Mouse (Mus musculus): Measurements from ENCODE around the gene Gli2.
A peak's percentile ranks its signal among the peaks of the same experiment; 100 is the strongest.

Gene Gli2

GRCm38 (mm10) chr1:119053402-119053841, at the start of gene Gli2:
TSS of gene Gli2 (minus strand) at chr1:119053619.
- DNase-seq (ENCODE audit: low spot score in 2 of 2) = peak; percentile 76 to 84

- DNase-seq (ENCODE audit: low spot score in 2 of 2) = no peak
These were observed 44.6 kb upstream of the Gli2 start for GRCm38 (mm10) chr1:119097921-119098521.

- DNase-seq (ENCODE audit: low spot score in 2 of 2) = peak; percentile 63 to 79
These were observed 40.3 kb upstream of the Gli2 start for GRCm38 (mm10) chr1:119093739-119094138.

- no peak for DNase-seq (ENCODE audit: low spot score in 2 of 2)
These were observed 36.6 kb upstream of the Gli2 start for GRCm38 (mm10) chr1:119089887-119090620.

GRCm38 (mm10) chr1:119087539-119087938, 34.1 kb upstream of the Gli2 start:
- DNase-seq (ENCODE audit: low spot score in 2 of 2) = peak; percentile 78 to 89

GRCm38 (mm10) chr1:119085771-119086170, 32.4 kb upstream of the Gli2 start:
- DNase-seq (ENCODE audit: low spot score in 2 of 2) = no peak

GRCm38 (mm10) chr1:119083468-119083921, 30.1 kb upstream of the Gli2 start:
- peak; percentile 21 to 66 for DNase-seq (ENCODE audit: low spot score in 2 of 2)

GRCm38 (mm10) chr1:119082231-119082991, 29.0 kb upstream of the Gli2 start:
- DNase-seq (ENCODE audit: low spot score in 2 of 2) = peak; percentile 42 to 57

- DNase-seq (ENCODE audit: low spot score in 2 of 2) = no peak
These were observed 24.5 kb upstream of the Gli2 start for GRCm38 (mm10) chr1:119077933-119078332.

GRCm38 (mm10) chr1:119076333-119076732, 22.9 kb upstream of the Gli2 start:
- no peak for DNase-seq (ENCODE audit: low spot score in 2 of 2)

GRCm38 (mm10) chr1:119075916-119076315, 22.5 kb upstream of the Gli2 start:
- DNase-seq (ENCODE audit: low spot score in 2 of 2) = no peak

- DNase-seq (ENCODE audit: low spot score in 2 of 2) = no peak
These were observed 22.1 kb upstream of the Gli2 start for GRCm38 (mm10) chr1:119075500-119075899.

GRCm38 (mm10) chr1:119074910-119075309, 21.5 kb upstream of the Gli2 start:
- no peak for DNase-seq (ENCODE audit: low spot score in 2 of 2)

- DNase-seq (ENCODE audit: low spot score in 2 of 2) = no peak
These were observed 20.5 kb upstream of the Gli2 start for GRCm38 (mm10) chr1:119073876-119074275.

- no peak for DNase-seq (ENCODE audit: low spot score in 2 of 2)
These were observed 11.7 kb upstream of the Gli2 start for GRCm38 (mm10) chr1:119064892-119065671.

- no peak for DNase-seq (ENCODE audit: low spot score in 2 of 2)
These were observed 3.1 kb upstream of the Gli2 start for GRCm38 (mm10) chr1:119056491-119056890.

GRCm38 (mm10) chr1:119055801-119056200, 2.4 kb upstream of the Gli2 start:
- DNase-seq (ENCODE audit: low spot score in 2 of 2) = no peak

- DNase-seq (ENCODE audit: low spot score in 2 of 2) = no peak
These were observed 1.0 kb upstream of the Gli2 start for GRCm38 (mm10) chr1:119054468-119054867.

- no peak for DNase-seq (ENCODE audit: low spot score in 2 of 2)
These were observed 494 bp upstream of the Gli2 start for GRCm38 (mm10) chr1:119053872-119054354.

GRCm38 (mm10) chr1:119052631-119053177, 715 bp downstream of the Gli2 start:
- no peak for DNase-seq (ENCODE audit: low spot score in 2 of 2)

GRCm38 (mm10) chr1:119051938-119052551, 1.4 kb downstream of the Gli2 start:
- DNase-seq (ENCODE audit: low spot score in 2 of 2) = no peak

Measured in frontal cortex, postnatal 36 days (tissue).